Mouse (Mus musculus): ENCODE results near the gene Olfr877. TPM values are rescaled to one million over a fixed set of nuclear protein-coding genes. Genes with fewer than 3 reads are reported as not detected.

Olfr877 gene
- polyA plus RNA-seq, 1 experiment from 2014 or later: not detected

GRCm38 (mm10) chr9:37870246-37870645, 16.2 kb downstream of the Olfr877 start:
- DNase-seq (ENCODE audit: low spot score): peak; percentile 53
- Histone ChIP-seq H3K4me2 (ENCODE audit: low read depth, low read length) (no peak overlapping the region), H3K9ac (ENCODE audit: low read depth, low read length) (no peak overlapping the region), H3K4me3 (ENCODE audit: low read depth, low read length) (no peak overlapping the region), H3K4me1 (ENCODE audit: control insufficient read depth, insufficient read depth, low read length) (no peaks in the 10 kb centered on the region), H3K27ac (replicated peaks; ENCODE audit: low read depth, low read length) (no peak overlapping the region), H3K36me3 (ENCODE audit: control insufficient read depth, insufficient read depth, low read length) (no peaks in the 10 kb centered on the region), H3K9me3 (ENCODE audit: control insufficient read depth, low read length) (no peaks in the 10 kb centered on the region), H3K27me3 (replicated peaks; ENCODE audit: control insufficient read depth, insufficient read depth, low read length) (no peaks in the 10 kb centered on the region)
- peak; percentile 75; the same call in 1 of the 2 replicates for ATAC-seq (ENCODE audit: low read depth)
- 76% methylated on average over 1 of the region's 1 CpGs for WGBS

DNA sequence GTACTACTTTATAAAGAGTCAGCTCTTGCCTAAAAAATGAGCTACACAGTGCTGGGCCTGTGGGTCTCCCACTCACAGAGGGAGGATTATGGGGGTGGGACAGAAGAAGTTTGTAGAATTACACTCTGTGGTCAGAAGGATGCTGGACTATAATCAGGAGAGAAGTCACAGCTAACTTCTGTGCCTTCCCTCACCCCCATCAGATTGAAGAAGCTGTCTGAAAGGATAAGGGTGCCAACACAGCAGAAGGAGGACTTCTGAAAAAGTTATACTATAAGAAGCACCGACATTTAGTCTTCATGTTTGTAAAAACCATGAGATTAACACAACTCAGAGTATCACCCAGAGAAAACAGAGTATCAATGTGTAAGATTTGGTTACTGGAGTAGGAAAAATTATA, 17.0 kb downstream of the Olfr877 start:
- no peak overlapping the region for H3K27ac ChIP-seq (replicated peaks; ENCODE audit: low read depth, low read length)
- H3K4me2 ChIP-seq (ENCODE audit: low read depth, low read length): no peak overlapping the region
- H3K36me3 ChIP-seq (ENCODE audit: control insufficient read depth, insufficient read depth, low read length): no peaks in the 10 kb centered on the region
- ATAC-seq (ENCODE audit: low read depth): no peak
- H3K9ac ChIP-seq (ENCODE audit: low read depth, low read length): no peak overlapping the region
- H3K4me3 ChIP-seq (ENCODE audit: low read depth, low read length): no peak overlapping the region
- no peaks in the 10 kb centered on the region for H3K9me3 ChIP-seq (ENCODE audit: control insufficient read depth, low read length)
- 68% methylated on average over 1 of the region's 1 CpGs for WGBS
- no peaks in the 10 kb centered on the region for H3K4me1 ChIP-seq (ENCODE audit: control insufficient read depth, insufficient read depth, low read length)
- no peaks in the 10 kb centered on the region for H3K27me3 ChIP-seq (replicated peaks; ENCODE audit: control insufficient read depth, insufficient read depth, low read length)
- DNase-seq (ENCODE audit: low spot score): peak; percentile 20

DNA sequence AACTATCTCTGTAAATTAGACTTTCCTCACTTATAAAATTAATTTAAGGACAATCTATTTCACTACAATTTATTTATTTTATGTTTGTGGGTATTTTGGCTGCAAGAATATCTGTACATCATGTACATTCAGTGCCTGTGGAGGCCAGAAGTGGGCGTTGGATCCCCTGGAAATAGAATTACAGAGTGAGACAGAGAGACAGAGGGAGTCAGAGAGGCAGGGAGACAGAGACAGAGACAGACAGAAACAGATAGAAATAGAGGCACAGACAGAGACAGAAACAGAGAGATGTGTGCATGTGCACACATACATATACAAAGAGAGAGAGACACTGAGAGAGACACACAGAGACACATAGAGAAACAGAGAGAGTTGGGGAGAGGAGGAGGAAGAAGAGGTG, 17.5 kb downstream of the Olfr877 start:
- H3K4me1 ChIP-seq (ENCODE audit: control insufficient read depth, insufficient read depth, low read length): no peaks in the 10 kb centered on the region
- no peaks in the 10 kb centered on the region for H3K36me3 ChIP-seq (ENCODE audit: control insufficient read depth, insufficient read depth, low read length)
- H3K4me2 ChIP-seq (ENCODE audit: low read depth, low read length): no peak overlapping the region
- no peak overlapping the region for H3K27ac ChIP-seq (replicated peaks; ENCODE audit: low read depth, low read length)
- H3K4me3 ChIP-seq (ENCODE audit: low read depth, low read length): no peak overlapping the region
- H3K9me3 ChIP-seq (ENCODE audit: control insufficient read depth, low read length): no peaks in the 10 kb centered on the region
- no peak for ATAC-seq (ENCODE audit: low read depth)
- no peak overlapping the region for H3K9ac ChIP-seq (ENCODE audit: low read depth, low read length)
- no peaks in the 10 kb centered on the region for H3K27me3 ChIP-seq (replicated peaks; ENCODE audit: control insufficient read depth, insufficient read depth, low read length)
- 59% methylated on average over 1 of the region's 1 CpGs for WGBS
- no peak for DNase-seq (ENCODE audit: low spot score)

DNA sequence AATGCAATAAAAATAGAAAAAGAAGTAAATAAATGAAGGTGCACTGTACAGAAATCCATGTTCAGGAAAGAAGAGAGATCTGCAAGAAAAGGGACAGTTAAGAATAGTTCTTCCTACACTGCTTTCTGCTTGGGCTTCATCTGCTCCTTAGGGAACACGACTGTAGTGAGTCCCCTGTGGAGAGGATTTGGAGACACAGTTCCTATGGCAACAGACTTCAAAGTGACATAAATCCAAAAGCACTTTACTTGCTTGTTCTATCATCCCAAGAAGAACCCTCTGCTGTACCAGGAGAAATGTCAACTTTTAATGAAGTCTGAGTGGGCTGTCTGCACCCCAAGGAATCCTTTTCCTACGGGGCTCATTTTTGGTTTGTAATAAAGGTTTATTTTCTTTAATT, 36.9 kb downstream of the Olfr877 start:
- Histone ChIP-seq H3K9me3 (ENCODE audit: control insufficient read depth, low read length) (no peaks in the 10 kb centered on the region), H3K27me3 (replicated peaks; ENCODE audit: control insufficient read depth, insufficient read depth, low read length) (no peaks in the 10 kb centered on the region), H3K27ac (replicated peaks; ENCODE audit: low read depth, low read length) (no peak overlapping the region), H3K4me2 (ENCODE audit: low read depth, low read length) (no peak overlapping the region), H3K4me1 (ENCODE audit: control insufficient read depth, insufficient read depth, low read length) (no peaks in the 10 kb centered on the region), H3K4me3 (ENCODE audit: low read depth, low read length) (no peak overlapping the region), H3K36me3 (ENCODE audit: control insufficient read depth, insufficient read depth, low read length) (no peaks in the 10 kb centered on the region), H3K9ac (ENCODE audit: low read depth, low read length) (no peak overlapping the region)
- ATAC-seq (ENCODE audit: low read depth) (no peak), DNase-seq (ENCODE audit: low spot score) (no peak)
- 25% methylated on average over 2 of the region's 2 CpGs for whole genome bisulfite sequencing

DNA sequence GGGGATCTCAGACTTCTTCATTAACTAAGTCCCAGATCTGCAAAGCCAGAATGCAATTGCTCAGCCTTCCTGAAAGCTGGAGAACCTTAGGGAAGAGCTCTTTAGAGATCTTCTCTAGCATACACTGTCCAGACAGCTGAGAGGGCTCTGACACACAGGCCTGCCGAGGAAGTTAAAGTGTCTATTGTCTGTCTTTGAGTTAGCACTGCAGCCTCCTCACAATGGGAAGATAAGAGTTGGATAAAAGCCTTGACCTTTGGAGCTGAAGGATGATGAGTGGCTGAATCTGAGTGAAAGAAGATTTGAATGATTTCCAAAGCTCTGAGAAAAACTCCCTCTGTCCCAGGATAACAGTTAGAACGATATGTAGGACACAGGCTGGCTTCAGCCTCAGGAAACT, 42.6 kb downstream of the Olfr877 start, which contains the start of gene Olfr145:
Gene Olfr145, plus strand, starts transcription at position 64 of the 400 bp plus-strand sequence.
- Histone ChIP-seq H3K36me3 (ENCODE audit: control insufficient read depth, insufficient read depth, low read length) (no peaks in the 10 kb centered on the region), H3K4me2 (ENCODE audit: low read depth, low read length) (no peak within 1 kb of the TSS), H3K27me3 (replicated peaks; ENCODE audit: control insufficient read depth, insufficient read depth, low read length) (no peaks in the 10 kb centered on the region), H3K27ac (replicated peaks; ENCODE audit: low read depth, low read length) (no peak within 1 kb of the TSS), H3K9me3 (ENCODE audit: control insufficient read depth, low read length) (no peaks in the 10 kb centered on the region), H3K4me3 (ENCODE audit: low read depth, low read length) (no peak within 1 kb of the TSS), H3K9ac (ENCODE audit: low read depth, low read length) (no peak within 1 kb of the TSS), H3K4me1 (ENCODE audit: control insufficient read depth, insufficient read depth, low read length) (no peaks in the 10 kb centered on the region)
- ATAC-seq (ENCODE audit: low read depth): no peak
- WGBS: 51% methylated on average over 2 of the region's 2 CpGs
- no peak for DNase-seq (ENCODE audit: low spot score)

GRCm38 (mm10) chr9:37905555-37905954, 51.5 kb downstream of the Olfr877 start:
- H3K36me3 ChIP-seq (ENCODE audit: control insufficient read depth, insufficient read depth, low read length): no peaks in the 10 kb centered on the region
- no peak overlapping the region for H3K4me3 ChIP-seq (ENCODE audit: low read depth, low read length)
- H3K9ac ChIP-seq (ENCODE audit: low read depth, low read length): no peak overlapping the region
- 65% methylated on average over 3 of the region's 3 CpGs for WGBS
- no peak overlapping the region for H3K4me2 ChIP-seq (ENCODE audit: low read depth, low read length)
- H3K27me3 ChIP-seq (replicated peaks; ENCODE audit: control insufficient read depth, insufficient read depth, low read length): no peaks in the 10 kb centered on the region
- DNase-seq (ENCODE audit: low spot score): no peak
- no peaks in the 10 kb centered on the region for H3K9me3 ChIP-seq (ENCODE audit: control insufficient read depth, low read length)
- no peak overlapping the region for H3K27ac ChIP-seq (replicated peaks; ENCODE audit: low read depth, low read length)
- no peak for ATAC-seq (ENCODE audit: low read depth)
- H3K4me1 ChIP-seq (ENCODE audit: control insufficient read depth, insufficient read depth, low read length): no peaks in the 10 kb centered on the region

Other genes starting within 250 kb of the Olfr877 start
- gene Spa17, start 240.5 kb upstream of the Olfr877 start, polyA plus RNA-seq (2014; fragmentation: Nextera tagmentation; extraction: Ambion mirVana): 6.9 and 10.2 TPM in 2 replicates
- gene Tbrg1, start 197.0 kb upstream of the Olfr877 start, polyA plus RNA-seq (2014; fragmentation: Nextera tagmentation; extraction: Ambion mirVana): 197 and 214 TPM in 2 replicates
- 39.9 and 57.4 TPM in 2 replicates for gene Panx3, start 185.0 kb upstream of the Olfr877 start, polyA plus RNA-seq (2014; fragmentation: Nextera tagmentation; extraction: Ambion mirVana)
- not detected in 2 replicates for gene Olfr160, start 138.0 kb upstream of the Olfr877 start, polyA plus RNA-seq (2014; fragmentation: Nextera tagmentation; extraction: Ambion mirVana)
- gene Olfr874, start 109.2 kb upstream of the Olfr877 start, polyA plus RNA-seq (2014; fragmentation: Nextera tagmentation; extraction: Ambion mirVana): 0.14 and 0.25 TPM in 2 replicates
- gene Olfr875, start 82.4 kb upstream of the Olfr877 start, polyA plus RNA-seq (2014; fragmentation: Nextera tagmentation; extraction: Ambion mirVana): 0.11 TPM in 1 of 2 replicates, not detected in the other
- 0.13 TPM in 1 of 2 replicates, not detected in the other for gene Olfr876, start 51.2 kb upstream of the Olfr877 start, polyA plus RNA-seq (2014; fragmentation: Nextera tagmentation; extraction: Ambion mirVana)
- gene Olfr145, start 42.5 kb downstream of the Olfr877 start, polyA plus RNA-seq (2014; fragmentation: Nextera tagmentation; extraction: Ambion mirVana): 0.12 and 0.26 TPM in 2 replicates
- 0.06 and 0.12 TPM in 2 replicates for gene Olfr878, start 63.6 kb downstream of the Olfr877 start, polyA plus RNA-seq (2014; fragmentation: Nextera tagmentation; extraction: Ambion mirVana)
- not detected in 2 replicates for gene Olfr881, start 137.6 kb downstream of the Olfr877 start, polyA plus RNA-seq (2014; fragmentation: Nextera tagmentation; extraction: Ambion mirVana)
- not detected in 2 replicates for gene Olfr883, start 171.5 kb downstream of the Olfr877 start, polyA plus RNA-seq (2014; fragmentation: Nextera tagmentation; extraction: Ambion mirVana)
- 0.13 and 0.14 TPM in 2 replicates for gene Olfr884, start 192.3 kb downstream of the Olfr877 start, polyA plus RNA-seq (2014; fragmentation: Nextera tagmentation; extraction: Ambion mirVana)
- gene Olfr885, start 207.1 kb downstream of the Olfr877 start, polyA plus RNA-seq (2014; fragmentation: Nextera tagmentation; extraction: Ambion mirVana): not detected in 2 replicates
- gene Olfr887, start 229.8 kb downstream of the Olfr877 start, polyA plus RNA-seq (2014; fragmentation: Nextera tagmentation; extraction: Ambion mirVana): 0.07 TPM in 1 of 2 replicates, not detected in the other

Data from embryonic facial prominence, embryonic 14.5 days (tissue).